Mouse (Mus musculus) stomach, embryonic 16.5 days (tissue): ENCODE data around the gene Psmc6. TPM values are rescaled to one million over a fixed set of nuclear protein-coding genes. Genes with fewer than 3 reads are reported as not detected.

Experiments used
- ATAC-seq: fragments of 200-750 bp; cut with Nextera tagmentation; 2 replicates; pipeline ENCODE4 v1.8.0; 2017; ENCODE audit warnings: moderate number of reproducible peaks, moderate TSS enrichment; ENCODE audit not compliant: insufficient read depth, low FRiP score
- H3K27ac ChIP-seq: fragments of 300-500 bp; sonication (generic); 2 replicates; pipeline ENCODE4 v1.5.1; 2014; ENCODE audit warnings: low read length
- H3K27me3 ChIP-seq: fragments of 300-500 bp; sonication (generic); 2 replicates; pipeline ENCODE4 v1.6.1; 2014; ENCODE audit warnings: low read length, control low read depth, mixed read lengths; ENCODE audit not compliant: control insufficient read depth, insufficient read depth
- H3K36me3 ChIP-seq: fragments of 300-500 bp; sonication (generic); 2 replicates; pipeline ENCODE4 v1.6.1; 2014; ENCODE audit warnings: low read length; ENCODE audit not compliant: control insufficient read depth, insufficient read depth
- H3K4me1 ChIP-seq: fragments of 300-500 bp; sonication (generic); 2 replicates; pipeline ENCODE4 v1.6.1; 2014; ENCODE audit warnings: low read length, control low read depth, mixed read lengths; ENCODE audit not compliant: control insufficient read depth, insufficient read depth
- H3K4me2 ChIP-seq: fragments of 300-500 bp; sonication (generic); 2 replicates; pipeline ENCODE4 v1.6.1; 2014; ENCODE audit warnings: low read depth, low read length, mixed read lengths
- H3K4me3 ChIP-seq: fragments of 300-500 bp; sonication (generic); replicated peaks from 2 replicates; pipeline ENCODE4 v1.5.1; 2014; ENCODE audit warnings: mild to moderate bottlenecking, low read length
- H3K9ac ChIP-seq: fragments of 300-500 bp; sonication (generic); 2 replicates; pipeline ENCODE4 v1.6.1; 2014; ENCODE audit warnings: low read length
- H3K9me3 ChIP-seq: fragments of 300-500 bp; sonication (generic); replicated peaks from 2 replicates; pipeline ENCODE4 v1.6.1; 2016; ENCODE audit warnings: low read length, control low read depth; ENCODE audit not compliant: control insufficient read depth
- WGBS: fragments of 180-500 bp; shearing (Covaris S2); extraction: QIAGEN DNeasy Blood & Tissue Kit; methylation state at CpG from one replicate; pipeline ENCODE4 v1.1.7; 2014; 5-methylcytosine and 5-hydroxymethylcytosine counted together
- polyA plus RNA-seq: library from polyadenylated mRNA; unstranded; fragments of >200 nt; fragmentation: Nextera tagmentation; extraction: Ambion mirVana; gene quantifications from 2 replicates; pipeline ENCODE4 v1.2.1, GENCODE M21; 2015

The Psmc6 gene
- polyA plus RNA-seq, 1 experiment from 2014 or later, result 138 TPM

DNA sequence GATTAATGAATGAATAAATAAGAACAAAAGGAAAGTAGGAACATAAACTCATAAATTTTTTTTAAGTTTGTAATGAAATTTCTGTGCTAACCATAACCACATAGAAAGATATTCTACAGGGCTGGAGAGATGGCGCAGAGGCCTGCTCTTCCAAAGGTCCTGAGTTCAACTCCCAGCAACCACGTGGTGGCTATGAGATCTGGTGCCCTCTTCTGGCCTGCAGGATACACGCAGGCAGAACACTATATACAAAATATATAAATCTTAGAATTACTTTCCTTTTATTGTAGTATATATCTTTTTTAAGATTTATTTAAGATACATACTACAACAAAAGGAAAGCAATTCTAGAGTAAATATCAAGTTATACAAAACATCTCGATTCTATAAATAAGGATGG is 53.3 kb downstream of the Psmc6 start:
- H3K27me3 ChIP-seq, result no peaks in the 10 kb centered on the region
- H3K27ac ChIP-seq, result no peak overlapping the region
- WGBS, result 79% methylated on average over 4 of the region's 4 CpGs
- no peak overlapping the region for H3K4me3 ChIP-seq
- no peak for ATAC-seq
- H3K9me3 ChIP-seq, result no peaks in the 10 kb centered on the region
- no peak overlapping the region for H3K4me2 ChIP-seq
- H3K9ac ChIP-seq, result no peak overlapping the region
- H3K36me3 ChIP-seq, result peaks cover 11% of the 10 kb centered on the region
- H3K4me1 ChIP-seq, result peaks cover 3% of the 10 kb centered on the region

DNA sequence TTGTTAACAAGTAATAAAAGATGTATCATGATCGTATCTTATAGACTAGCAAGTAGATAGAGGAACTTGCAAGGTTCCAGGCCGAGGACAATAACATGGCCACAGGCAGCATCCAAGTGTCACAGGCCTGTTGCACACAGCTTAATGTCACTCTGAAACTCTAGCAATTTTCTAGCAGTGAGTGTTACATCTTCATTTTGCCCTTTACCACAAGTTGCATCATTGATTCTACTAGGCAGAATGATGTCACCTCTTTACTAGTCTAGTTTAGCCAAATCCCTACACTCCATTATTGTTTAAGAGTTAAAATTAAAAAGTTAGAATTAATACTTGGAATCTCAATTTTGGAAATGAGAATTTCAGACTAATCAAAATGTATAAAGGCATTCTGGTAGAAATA is 56.0 kb downstream of the Psmc6 start:
- no peaks in the 10 kb centered on the region for H3K27me3 ChIP-seq
- ATAC-seq, result no peak
- no peak overlapping the region for H3K4me2 ChIP-seq
- H3K36me3 ChIP-seq, result no peaks in the 10 kb centered on the region; the same call in 1 of the 2 replicates
- no peak overlapping the region for H3K4me3 ChIP-seq
- 90% methylated on average over 2 of the region's 2 CpGs for WGBS
- no peaks in the 10 kb centered on the region for H3K9me3 ChIP-seq
- peaks cover 10% of the 10 kb centered on the region for H3K4me1 ChIP-seq
- H3K9ac ChIP-seq, result no peak overlapping the region
- no peak overlapping the region for H3K27ac ChIP-seq

DNA sequence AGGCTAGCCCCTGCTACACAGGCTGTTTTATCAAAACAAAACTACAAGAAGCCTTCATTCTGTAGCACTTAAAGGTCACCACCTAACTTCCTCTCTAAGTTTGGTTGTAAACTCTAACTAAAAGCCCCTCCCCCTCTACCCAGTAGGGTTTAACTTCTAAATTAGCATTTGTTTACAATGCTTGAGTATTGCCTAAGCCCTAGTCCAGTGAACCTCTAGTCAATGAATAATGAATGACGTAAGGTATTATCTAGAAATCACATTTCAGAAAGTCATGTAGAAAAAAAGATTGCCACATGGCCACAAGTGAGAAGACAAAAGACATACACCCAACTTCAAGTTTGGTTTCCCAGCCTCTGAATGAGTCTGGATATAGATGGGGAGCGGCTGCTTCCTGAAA is 57.9 kb downstream of the Psmc6 start:
- 13% methylated on average over 2 of the region's 2 CpGs for whole genome bisulfite sequencing
- Histone ChIP-seq H3K4me1 (peaks cover 10% of the 10 kb centered on the region), H3K9ac (peak overlapping the region; percentile 93; the same call in 1 of the 2 replicates), H3K36me3 (no peaks in the 10 kb centered on the region), H3K27ac (peak overlapping the region; percentile 61; the same call in 1 of the 2 replicates), H3K9me3 (no peaks in the 10 kb centered on the region), H3K4me3 (peak overlapping the region; percentile 90), H3K4me2 (peak overlapping the region; percentile 66), H3K27me3 (no peaks in the 10 kb centered on the region)
- no peak for ATAC-seq

DNA sequence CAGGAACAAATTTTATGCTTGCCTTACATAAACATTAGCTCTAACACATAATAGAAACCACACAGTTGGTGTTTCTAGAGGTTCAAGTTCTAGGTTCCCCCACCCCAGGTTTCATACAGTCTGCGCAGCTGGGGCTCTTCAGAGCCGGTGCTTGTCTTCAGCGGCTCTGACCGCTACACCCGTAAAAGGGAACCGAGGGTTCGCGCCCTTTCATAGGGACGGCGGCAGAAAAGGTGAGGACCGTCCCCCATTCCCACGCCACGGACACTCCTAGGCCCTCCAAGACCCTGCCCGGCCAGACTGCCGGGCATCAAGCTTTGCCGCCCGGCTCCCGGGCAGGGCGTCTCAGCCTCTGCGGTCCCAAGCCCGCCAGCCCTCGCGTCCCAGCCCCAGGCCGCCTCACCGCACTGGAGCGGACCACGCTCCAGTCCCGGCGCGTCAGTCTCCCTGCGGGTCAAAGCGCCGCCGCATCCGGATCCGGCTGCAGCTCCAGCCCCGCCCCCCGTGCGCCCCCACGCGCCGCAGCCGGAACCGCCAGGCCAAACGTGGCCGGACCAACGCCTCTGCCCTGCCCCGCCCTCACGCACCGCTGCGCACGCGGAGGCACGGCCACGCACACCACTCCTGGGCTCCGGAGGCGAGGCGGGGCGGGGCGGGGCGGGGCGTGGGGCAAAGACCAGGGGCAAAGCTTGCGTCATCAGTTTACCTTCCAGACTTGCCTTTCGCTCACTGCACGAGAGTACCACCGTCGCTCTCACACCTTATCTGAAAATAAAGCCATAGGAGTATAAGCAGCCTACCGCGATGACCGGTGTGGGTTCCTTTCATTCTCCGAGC is 59.0 kb downstream of the Psmc6 start:
- H3K9me3 ChIP-seq, result no peaks in the 10 kb centered on the region
- no peaks in the 10 kb centered on the region for H3K36me3 ChIP-seq
- peak overlapping the region; percentile 91 for H3K27ac ChIP-seq
- peak; percentile 99 for ATAC-seq
- H3K9ac ChIP-seq, result peak overlapping the region; percentile 93
- under 1% methylated on average over 59 of the region's 71 CpGs for WGBS
- peaks cover 10% of the 10 kb centered on the region for H3K4me1 ChIP-seq
- peak overlapping the region; percentile 90 for H3K4me3 ChIP-seq
- H3K4me2 ChIP-seq, result peak overlapping the region; percentile 66
- H3K27me3 ChIP-seq, result no peaks in the 10 kb centered on the region

DNA sequence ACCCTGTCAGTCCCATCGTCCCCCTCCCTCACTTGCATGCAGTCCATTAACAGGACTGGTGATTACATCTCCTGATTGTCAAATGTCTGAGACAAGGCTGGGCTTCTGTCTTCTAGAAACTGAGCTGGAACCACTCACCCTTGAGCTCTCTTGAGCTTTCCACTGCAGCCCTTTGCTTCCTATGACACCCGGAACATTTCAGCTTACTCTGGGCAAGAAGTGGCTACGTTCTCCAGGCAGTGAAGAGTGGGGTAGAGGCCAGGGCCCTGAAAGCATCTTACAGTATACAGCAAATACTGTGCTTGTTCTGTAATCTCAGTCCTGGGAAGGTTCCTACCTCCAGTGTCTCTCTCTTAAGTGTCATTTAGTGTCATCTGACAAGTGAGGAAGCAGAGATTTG is 59.6 kb downstream of the Psmc6 start:
- Histone ChIP-seq H3K4me2 (peak overlapping the region; percentile 66), H3K9me3 (no peaks in the 10 kb centered on the region), H3K27me3 (no peaks in the 10 kb centered on the region), H3K4me3 (peak overlapping the region; percentile 90), H3K4me1 (peaks cover 10% of the 10 kb centered on the region), H3K9ac (peak overlapping the region; percentile 93), H3K36me3 (no peaks in the 10 kb centered on the region), H3K27ac (peak overlapping the region; percentile 91)
- peak; percentile 22; the same call in 1 of the 2 replicates for ATAC-seq
- 16% methylated on average over 3 of the region's 3 CpGs for WGBS

Other genes starting within 250 kb of the Psmc6 start
- 1.5 and 1.6 TPM in 2 replicates for gene Gpr137c, start 110.1 kb upstream of the Psmc6 start, polyA plus RNA-seq
- 11.5 and 12.0 TPM in 2 replicates for gene Txndc16, start 109.5 kb upstream of the Psmc6 start, polyA plus RNA-seq
- gene Ero1l, start 11.0 kb upstream of the Psmc6 start, polyA plus RNA-seq, result 49.1 and 51.9 TPM in 2 replicates
- gene Styx, start 21.3 kb downstream of the Psmc6 start, polyA plus RNA-seq, result 39.3 and 46.1 TPM in 2 replicates
- 45.5 and 55.1 TPM in 2 replicates for gene Gnpnat1, start 75.1 kb downstream of the Psmc6 start, polyA plus RNA-seq
- 213 and 235 TPM in 2 replicates for gene Fermt2, start 200.3 kb downstream of the Psmc6 start, polyA plus RNA-seq